Mouse (Mus musculus) urinary bladder, adult 2 months (tissue): ENCODE data around the gene Ncam1. TPM values are rescaled to one million over a fixed set of nuclear protein-coding genes. Genes with fewer than 3 reads are reported as not detected.

Source experiments
- DNase-seq: peaks from one replicate; pipeline ENCODE4 v3.0.0; 2022; ENCODE audit warnings: low spot score
- polyA plus RNA-seq: library from polyadenylated mRNA; depleted of rRNA; stranded (reverse); fragments of >200 nt; gene quantifications from 2 replicates; pipeline ENCODE4 v1.2.3, GENCODE M21; 2012

Gene Ncam1
- polyA plus RNA-seq, 1 experiment = 11.0 TPM

DNA sequence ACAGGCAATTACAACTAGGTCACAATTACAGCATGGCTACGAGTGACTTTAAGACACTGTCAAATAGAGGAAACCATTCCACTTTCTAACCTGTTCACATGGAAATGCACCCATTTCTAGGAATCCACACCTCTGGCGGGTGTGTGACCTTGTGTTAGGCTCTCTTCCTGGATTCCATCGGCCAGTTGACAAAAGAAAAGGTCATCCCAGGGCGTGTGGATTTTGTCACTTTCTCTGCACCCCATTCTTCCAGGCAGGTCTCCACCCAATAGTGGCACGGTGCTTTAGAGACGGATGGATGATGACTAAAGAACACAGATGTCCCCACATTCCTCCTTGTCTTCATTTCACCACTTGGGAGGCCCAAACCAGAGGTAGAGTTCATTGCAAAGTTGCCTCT lies 47.3 kb downstream of the Ncam1 start:
- DNase-seq = no peak

DNA sequence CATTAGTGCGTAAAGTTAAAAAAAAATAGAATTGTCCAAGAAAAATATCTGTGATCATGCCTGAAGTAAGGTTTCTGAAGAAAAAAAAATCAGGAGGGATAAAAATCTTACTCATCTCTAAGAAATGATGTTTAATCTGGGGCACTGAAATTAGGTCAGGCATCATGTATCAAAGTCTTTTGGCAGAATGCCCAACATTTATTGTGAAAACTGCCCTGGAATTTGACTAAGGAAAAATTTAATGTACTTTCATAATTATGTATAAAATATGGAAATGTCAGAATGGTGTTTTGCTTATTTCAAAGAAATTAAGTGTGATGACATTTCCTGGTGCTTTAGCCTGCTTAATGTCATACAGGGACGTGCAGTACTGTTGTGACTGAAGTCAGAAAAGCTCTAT lies 52.5 kb downstream of the Ncam1 start:
- no peak for DNase-seq

DNA sequence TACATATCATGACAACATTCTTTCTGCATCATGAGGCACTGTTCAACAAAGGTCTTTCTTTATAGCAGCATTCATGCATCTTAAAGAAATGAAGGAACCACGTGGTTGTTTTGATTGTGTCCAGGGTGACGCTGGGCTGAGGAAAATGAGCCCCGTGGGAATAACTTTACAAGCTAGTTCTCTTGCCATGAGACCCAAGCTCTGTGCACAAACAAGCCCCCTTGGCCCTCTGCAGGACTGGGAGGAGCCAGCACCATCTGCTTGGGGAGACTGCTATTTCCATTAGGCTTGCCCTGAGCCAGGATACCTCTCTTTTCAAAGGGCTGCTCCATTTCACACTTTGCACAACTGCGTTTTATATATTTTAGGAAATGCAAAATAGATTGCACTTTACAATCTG lies 53.0 kb downstream of the Ncam1 start:
- DNase-seq = no peak

DNA sequence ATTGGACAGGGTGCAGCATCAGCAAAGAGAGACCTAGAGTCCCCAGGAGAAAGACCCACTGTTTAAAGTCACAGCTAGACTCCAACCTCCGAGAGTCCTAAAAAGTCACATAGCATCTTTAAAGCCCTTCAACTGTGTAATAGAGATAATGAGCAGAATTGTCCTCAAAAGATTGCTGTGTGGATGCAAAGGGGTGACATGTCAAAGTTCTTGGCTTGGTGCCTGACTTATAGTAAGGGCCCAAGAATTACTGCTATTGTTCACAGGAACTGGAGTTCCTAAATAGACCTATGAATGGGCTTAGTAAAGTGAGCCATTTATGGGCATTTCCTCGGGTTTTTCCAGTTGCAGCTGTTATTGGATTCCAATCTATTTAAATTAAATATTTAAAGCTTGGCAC lies 54.4 kb downstream of the Ncam1 start:
- no peak for DNase-seq

DNA sequence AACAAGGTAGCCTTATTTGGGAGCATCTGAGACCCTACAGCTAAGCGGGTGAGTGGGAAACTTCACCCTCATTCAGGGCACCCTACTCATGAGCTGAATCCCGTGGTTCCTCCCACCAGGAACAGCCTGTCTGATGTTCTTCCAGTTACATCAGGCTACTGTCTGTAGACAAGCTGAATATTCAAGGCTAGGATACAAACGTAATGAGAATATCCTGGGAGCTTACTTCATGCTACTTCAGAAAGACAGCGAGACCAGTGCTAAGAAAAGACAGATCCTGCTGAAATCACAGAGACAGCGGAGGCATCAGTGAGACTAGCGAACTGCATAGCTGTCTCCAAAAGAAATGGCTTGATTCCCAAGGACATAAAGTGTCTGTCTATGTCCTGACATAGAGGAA lies 58.8 kb downstream of the Ncam1 start:
- no peak for DNase-seq

DNA sequence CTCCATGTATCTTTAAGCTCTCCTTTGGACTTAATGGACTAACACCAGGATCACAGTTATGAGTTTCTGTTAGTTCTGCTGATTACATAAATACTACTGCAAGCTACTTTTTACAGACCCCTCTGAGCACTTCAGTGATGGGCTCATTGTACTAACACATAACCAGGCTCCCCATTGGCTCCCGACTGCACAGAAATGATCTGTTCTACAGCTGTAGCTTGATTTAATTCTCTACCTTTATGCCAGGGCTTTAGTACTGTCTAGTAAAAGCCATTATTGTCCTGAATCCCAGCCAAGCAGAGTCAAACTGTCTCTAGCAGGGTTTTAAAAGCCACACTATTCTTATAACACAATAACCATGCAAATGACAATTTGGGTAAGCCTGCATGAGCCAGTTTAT lies 60.2 kb downstream of the Ncam1 start:
- no peak for DNase-seq

DNA sequence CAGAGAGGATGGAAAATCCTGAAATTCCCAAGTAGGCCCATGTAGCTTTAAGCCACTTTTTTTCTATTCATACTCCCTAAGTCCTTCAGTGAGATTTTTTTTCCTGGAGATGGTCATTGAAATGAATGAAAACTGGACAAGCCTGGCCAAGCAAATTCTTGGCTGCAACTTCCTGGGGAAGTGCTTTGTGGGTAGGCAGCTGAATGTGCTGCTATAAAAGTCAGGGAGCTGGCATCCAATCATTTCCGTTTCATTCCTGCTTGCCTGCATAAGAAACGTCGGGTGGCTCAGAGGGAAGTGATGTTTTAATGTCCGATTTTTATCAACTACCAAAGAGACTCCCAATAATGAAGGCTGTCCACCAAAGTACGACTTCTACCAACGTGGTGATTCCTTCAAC lies 61.6 kb downstream of the Ncam1 start:
- no peak for DNase-seq

DNA sequence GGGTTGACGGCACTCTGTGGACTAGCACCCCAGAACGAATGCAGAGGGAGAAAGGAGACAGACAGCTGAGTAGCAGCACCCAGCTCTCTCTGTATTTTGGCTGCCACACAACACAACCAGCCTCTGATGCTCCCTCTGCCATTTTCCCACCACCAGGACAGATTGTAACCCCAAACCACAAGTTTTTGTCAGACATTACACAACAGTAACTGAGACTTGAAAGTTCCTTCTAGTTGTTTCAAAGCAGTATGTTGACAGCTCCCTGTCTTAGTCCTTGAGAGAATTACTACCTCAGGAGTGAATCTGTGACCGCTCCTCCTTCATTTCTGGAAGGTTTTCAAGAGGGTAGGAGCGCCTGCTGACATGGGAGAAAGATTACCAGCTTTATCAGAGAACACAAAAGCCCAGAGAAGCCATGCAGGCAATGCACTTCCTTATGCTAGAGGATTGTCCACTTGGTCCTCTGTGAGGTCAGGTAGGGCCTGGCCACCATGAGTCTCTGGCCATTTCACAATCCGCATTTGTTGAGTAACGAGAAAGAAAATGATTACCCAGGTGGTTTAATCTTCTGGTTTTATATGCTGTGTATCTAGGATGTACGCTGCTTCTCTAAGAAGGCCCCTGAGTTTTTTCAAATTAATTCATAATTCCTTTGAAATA lies 64.2 kb downstream of the Ncam1 start:
- DNase-seq = no peak

DNA sequence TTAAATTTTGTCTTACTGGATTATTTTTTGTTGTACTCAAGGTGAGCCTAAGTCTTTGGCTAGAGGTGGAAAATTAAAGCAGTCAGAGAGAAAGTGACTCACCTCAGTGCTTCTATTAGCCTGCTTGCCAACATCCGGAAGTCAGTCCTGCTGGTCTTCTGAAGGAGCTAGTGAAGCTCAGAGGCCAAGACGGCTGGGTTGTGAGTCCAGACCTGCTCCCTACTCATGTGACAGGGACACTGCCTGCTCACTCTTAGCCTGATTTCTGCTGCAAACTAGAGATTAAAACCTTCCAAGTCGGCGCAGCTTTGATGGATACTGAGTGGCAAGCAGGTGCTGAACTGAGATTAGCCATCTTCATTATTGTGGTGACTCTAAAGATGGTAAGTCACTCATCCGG lies 65.0 kb downstream of the Ncam1 start:
- DNase-seq = no peak

DNA sequence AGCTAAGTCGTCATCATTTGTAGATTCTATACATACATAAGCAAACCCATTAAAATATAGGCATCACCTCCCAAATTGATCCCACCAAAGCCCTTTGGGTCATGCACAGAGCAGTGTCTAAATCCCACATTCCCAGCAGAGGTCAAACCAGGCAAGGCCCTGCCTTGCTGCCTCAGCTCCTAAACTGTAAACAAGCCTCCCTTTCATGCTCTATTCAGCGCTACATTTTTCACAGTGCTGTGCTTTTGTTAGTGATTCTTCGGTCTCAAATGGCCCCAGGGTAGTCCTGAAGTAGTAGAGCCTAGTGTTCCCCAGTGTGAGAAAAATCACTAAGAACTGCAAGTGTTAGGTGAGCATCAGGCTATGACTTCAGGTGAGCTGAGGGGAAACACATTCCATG lies 69.2 kb downstream of the Ncam1 start:
- DNase-seq = no peak

DNA sequence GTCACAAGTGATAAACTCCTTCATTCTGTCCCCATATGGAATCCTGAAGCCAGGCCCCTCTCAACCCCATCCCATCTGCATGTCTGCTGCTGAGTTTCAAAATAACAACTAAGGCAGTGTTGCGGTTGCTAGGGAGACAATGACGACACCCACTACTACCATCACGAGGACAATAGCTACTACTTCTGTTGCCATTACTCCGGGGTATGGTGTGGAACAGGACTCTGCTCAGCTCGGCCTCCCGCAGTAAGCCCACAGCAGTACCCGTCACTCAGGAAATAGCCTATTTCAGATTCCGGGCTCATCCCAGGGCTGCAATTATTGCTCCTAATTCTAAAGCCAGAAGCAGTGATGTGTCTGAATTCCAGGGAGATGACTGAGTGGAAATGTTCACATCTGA lies 70.5 kb downstream of the Ncam1 start:
- no peak for DNase-seq

DNA sequence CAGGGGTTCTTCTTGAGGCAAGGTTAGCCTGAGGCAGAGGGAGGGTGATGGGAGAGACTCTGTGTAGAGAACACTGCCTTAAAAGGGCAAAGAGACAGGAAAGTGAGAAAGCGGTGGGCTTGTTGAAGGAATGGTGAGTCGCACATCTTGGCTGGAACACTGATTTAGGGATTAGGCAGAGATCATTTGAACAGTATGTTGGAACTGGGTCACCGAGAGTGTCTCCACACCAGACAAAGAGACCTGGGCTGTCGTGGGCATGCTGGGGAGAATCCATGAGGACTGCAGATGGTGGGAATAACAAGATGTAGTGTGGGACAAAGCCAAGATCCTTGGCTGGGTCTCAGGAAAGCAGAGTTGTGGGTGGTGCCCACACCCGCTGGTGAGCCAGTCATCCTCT lies 76.0 kb downstream of the Ncam1 start:
- no peak for DNase-seq

DNA sequence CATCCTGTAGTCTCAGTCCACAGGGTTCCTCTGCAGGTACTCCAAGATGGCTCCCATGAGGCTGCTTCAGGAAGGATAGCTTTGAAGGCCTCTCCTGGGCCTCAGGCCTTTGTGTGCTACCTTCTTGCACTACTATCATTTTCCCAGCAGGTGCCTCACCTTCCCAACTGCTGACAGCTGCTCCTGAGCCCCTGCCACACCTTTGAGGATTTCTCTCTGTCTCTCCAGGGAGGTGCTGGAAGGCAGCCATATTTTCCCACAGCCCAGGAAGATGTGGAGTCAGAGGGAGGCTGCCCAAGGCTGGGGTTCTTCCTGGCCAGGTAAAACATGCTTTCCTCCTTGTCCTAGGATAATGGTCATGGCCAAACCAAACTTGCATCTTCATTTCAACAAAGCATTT lies 83.6 kb downstream of the Ncam1 start:
- DNase-seq = no peak

DNA sequence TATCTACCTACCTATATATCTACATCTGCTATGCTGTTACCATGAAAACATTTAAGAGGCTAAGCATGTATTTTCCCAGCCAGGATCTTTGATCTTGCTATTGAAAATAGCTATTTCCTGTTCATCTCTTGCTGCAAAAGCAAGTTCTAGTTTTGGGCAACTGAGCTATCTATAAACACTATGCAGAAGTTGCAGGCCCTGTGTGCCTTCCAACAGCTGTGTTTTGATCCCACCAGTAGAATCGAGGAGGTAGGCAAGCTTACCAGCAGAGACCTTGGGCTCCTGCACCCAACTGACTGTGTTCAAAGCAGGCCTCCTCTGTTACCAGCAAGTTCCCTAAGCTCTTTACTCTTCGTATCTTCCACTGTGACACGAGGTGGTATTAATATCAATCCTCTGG lies 84.6 kb downstream of the Ncam1 start:
- no peak for DNase-seq

DNA sequence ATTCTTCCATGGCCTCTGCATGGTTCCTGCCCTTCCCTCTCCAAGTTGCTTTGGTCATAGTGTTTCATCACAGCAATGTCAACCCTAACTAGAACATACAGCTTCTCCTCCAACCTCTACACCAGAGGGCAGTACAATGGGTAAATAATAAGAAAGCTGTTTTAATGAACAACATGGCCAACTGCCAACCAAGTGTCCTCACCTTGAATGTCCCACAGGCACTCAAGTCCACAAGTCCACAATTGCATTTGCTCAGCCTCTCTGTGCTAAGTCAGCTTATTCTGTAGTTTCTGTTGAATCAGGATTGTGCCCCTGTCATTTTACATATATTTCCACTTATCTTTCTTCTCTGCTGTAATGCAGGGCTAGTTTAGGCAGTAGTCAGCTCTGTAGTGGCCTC lies 91.1 kb downstream of the Ncam1 start:
- no peak for DNase-seq

DNA sequence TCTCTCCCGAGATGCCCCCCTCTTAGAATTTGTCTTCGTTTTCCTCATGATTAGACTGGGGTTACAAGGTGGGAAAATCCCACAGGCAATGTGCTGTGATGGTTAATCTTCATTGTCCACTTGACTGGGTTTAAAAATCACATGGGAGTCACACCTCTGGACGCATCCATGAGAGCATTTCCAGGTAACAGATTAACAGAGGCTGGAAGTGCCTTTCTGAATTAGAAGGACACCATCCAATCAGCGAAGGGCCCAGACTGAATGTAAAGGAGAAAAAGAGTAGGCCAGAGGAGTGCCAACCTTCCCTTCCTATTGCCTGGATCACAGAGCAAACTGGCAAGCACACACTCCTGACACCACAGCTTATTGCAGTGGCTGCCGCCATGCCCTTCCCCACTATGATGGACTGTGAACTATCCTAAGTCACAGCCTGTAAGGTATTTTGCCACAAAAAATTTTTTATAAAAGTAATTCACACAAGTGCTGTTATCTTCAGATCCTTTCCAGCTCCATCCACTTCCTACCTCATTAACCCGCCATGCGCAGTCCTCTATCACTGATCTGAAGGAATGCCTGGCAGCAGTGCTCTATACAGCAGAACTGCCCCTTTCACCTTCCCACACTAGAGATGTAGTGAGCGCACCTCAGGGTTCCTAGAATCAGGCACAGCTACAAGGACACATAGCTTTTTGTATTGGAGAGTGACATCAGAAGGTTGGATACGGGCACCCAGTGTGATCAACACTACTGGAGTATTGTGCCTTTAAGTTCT lies 94.3 kb downstream of the Ncam1 start:
- DNase-seq = no peak

DNA sequence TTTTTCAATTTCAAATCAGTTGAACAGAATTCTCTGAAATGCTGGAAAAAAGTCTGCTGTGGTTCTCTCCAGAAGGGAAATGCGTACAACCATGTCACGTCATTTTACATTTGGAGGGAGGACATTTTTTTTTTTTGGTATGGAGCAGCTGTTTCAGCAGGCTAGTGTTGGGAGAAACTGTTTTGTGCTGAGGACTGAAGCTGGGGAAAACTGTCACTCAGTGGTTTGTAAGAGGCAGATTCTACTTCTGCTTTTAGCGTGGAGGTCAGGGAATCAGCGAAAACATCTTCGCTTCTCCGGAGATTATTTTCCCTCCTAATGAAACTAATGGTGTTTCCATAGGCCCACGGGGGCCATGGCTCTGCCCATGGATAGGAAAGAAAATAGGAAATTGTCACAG lies 103.4 kb downstream of the Ncam1 start:
- DNase-seq = no peak

DNA sequence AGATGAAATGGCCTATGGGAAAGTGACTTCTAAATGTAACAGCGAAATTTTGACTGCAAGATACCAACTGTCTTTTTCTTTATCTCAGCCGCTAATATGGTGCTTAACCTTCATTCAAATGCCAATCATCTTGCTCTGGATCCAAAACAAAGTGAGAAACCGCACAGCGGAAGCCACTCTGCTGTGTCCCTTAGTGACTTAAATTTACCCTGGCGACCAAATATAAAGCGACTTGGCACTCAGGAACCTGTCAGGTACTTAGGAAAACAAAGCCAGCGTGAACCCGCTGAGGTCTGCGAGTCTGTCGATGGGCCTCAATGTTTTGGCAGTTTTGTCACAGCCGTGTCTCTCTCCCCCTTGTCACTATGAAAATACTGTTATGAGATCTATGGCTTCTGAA lies 105.9 kb downstream of the Ncam1 start:
- DNase-seq = no peak

DNA sequence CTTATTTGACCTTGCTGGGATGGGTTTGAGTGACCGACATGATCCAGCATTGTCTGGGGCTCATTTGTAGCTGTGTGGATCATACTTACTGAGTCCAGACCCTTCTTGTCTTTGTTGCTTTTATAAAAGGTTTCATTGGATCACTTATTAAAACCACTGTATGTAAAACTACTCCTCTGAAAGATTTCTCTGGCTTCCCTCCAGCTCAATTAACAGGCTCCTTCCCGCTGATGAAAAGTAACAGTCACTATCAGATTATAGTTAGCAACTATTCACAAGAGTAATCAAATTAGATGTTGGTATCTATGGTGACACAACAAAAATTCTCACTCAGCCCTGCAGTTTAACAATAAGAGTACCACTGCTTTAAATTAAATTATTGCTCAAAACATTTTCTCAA lies 107.4 kb downstream of the Ncam1 start:
- DNase-seq = no peak

DNA sequence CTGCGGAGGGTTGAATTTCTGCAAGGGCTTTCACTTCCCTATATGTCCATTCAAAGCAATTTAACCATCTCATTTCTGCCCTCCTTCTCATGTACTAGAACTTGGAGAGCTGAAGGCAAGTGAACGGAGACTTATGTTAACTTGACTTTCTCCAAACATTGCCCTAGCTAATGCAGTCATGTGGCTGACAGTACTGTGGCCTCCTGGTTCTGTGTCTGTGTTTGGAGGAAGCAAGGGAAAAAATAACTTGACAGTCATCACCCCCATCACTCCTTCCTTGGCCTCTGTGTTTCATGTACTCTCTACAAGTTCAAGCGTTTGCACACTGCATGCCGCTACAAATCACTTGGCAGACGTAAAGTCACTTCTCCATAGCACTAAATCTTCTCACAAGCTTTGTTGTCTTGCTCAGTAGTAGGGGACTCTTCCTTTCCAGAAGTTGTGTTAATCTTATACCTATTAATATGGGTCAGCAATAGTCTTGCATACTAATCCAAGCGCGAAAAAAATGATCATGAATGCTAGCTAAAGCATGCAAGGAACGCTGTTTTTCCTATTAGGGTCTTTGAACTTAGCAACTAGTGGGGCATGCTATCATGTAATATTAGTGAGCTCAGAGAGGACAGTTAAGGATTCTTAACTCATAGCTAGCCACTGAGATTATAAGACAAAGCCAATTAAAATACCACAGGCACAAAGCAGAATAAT lies 115.0 kb downstream of the Ncam1 start:
- DNase-seq = no peak

DNA sequence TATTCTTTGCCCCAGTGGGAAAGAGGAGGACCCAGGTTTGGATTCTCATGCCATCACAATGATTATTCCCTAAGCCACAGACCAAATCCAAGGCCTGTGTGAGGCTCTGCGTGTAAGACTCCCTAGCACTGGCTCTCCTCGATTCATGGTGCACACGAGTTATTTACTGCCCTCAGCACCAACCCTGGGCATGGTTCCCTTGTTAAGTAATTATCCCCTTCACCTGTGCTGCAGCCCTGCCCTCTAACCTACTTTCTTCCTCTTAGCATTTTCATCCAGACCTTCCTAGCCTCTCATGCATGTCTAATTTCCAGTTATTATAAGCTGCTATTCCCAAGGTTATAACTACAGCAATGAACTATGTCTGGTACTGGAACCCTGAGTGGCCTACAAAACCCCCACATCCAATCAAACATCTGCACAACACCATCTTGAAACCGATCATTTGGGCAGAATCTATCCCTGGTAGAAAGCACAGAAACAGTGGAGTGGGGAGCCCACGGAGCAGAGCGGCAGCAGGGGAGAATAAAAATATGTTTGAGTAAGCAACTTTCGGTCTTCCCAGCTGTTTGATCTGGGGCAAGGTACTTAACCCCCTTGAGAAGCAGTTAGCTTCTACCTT lies 116.8 kb downstream of the Ncam1 start:
- no peak for DNase-seq

DNA sequence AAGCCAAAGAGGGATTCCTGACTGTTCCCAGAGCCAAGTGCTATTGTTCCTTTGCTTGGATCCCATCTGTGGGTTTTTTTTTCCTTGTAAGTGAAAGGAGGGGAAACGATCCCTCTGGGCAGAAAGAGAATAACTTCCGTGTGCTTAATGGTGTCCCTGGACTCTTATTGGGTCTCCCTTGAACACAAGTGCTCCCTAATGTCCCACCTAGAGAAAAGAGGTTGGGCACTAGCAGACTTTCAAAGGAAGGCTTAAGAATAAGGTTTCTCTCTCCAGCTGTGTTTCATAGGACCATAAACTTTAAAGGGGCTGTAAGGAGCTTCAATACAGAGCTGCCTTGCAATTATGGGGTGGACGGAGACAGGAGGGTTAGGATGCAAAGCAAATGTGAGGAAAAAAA lies 119.5 kb downstream of the Ncam1 start:
- no peak for DNase-seq
